Mouse (Mus musculus) spleen, adult 2 months (tissue): ENCODE results near the gene Tex21.

Experiments
- CTCF ChIP-seq: fragments of 200-500 bp; IDR thresholded peaks from 2 replicates; pipeline ENCODE4 v1.5.1; 2011; ENCODE audit warnings: mild to moderate bottlenecking, inconsistent platforms; ENCODE audit not compliant: insufficient read depth, insufficient read length, insufficient replicate concordance; ENCODE audit errors: extremely low read depth
- POLR2A ChIP-seq: fragments of 200-500 bp; IDR thresholded peaks from 2 replicates; pipeline ENCODE4 v1.6.1; 2011; ENCODE audit warnings: low read depth, low read length, inconsistent platforms

DNA sequence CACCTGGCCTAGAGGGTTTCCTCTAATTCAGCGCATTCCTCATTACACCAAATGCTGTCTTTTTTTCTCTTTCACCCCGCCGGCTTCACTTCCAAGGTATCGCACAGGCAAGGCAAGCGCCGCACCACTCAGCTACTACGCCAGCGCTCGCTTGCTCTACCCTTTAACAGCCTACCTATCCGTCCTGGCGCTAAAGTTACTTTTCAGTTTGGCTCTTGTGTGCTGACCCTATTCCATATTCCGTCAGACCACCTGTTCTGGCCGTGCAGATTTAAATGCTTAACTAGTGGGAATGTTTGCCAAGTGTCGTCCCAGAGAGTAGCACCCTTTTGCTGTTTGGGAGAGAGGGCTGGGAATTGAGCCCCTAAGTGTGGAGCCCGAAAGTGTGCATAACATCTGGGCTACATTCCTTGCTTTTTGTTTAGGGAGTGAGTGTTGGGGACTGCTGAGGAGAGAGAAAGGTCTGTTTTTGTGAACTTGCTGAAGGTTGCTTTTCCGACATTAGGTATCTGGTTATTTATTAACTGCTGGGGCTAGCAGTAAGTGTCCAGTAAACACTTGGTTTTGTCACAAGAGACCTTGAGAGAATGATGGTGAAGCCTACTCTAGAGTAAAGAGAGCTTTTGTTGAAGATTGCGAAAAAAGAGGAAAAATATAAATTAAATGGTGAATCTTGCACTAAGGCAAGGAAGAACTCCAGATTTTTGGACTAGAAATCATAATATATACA, 9.7 kb upstream of the Tex21 start:
- TF ChIP-seq CTCF (no peak), POLR2A (no peak)
